Mouse (Mus musculus) neural tube, embryonic 12.5 days (tissue): ENCODE data around the gene Tmcc3. TPM values are rescaled to one million over a fixed set of nuclear protein-coding genes. Genes with fewer than 3 reads are reported as not detected.

ENCODE experiments used
- ATAC-seq: fragments of 200-750 bp; cut with Nextera tagmentation; 2 replicates; pipeline ENCODE4 v1.8.0; 2017; ENCODE audit warnings: low read depth, mild to moderate bottlenecking, moderate TSS enrichment, moderate library complexity; ENCODE audit not compliant: low FRiP score
- H3K27ac ChIP-seq: fragments of 300-500 bp; sonication (generic); 2 replicates; pipeline ENCODE4 v1.5.1; 2016
- H3K27me3 ChIP-seq: fragments of 300-500 bp; sonication (generic); replicated peaks from 2 replicates; pipeline ENCODE4 v1.6.1; 2016; ENCODE audit warnings: mild to moderate bottlenecking
- H3K36me3 ChIP-seq: fragments of 300-500 bp; sonication (generic); 2 replicates; pipeline ENCODE4 v1.6.1; 2016; ENCODE audit warnings: mild to moderate bottlenecking
- H3K4me1 ChIP-seq: fragments of 300-500 bp; sonication (generic); 2 replicates; pipeline ENCODE4 v1.6.1; 2016
- H3K4me2 ChIP-seq: fragments of 300-500 bp; sonication (generic); replicated peaks from 2 replicates; pipeline ENCODE4 v1.6.1; 2016; ENCODE audit warnings: mild to moderate bottlenecking
- H3K4me3 ChIP-seq: fragments of 300-500 bp; sonication (generic); 2 replicates; pipeline ENCODE4 v1.5.1; 2016
- H3K9ac ChIP-seq: fragments of 300-500 bp; sonication (generic); 2 replicates; pipeline ENCODE4 v1.6.1; 2016; ENCODE audit warnings: mild to moderate bottlenecking
- H3K9me3 ChIP-seq: fragments of 300-500 bp; sonication (generic); 2 replicates; pipeline ENCODE4 v1.6.1; 2016; ENCODE audit warnings: mild to moderate bottlenecking
- WGBS: fragments of 180-500 bp; shearing (Covaris S2); methylation state at CpG from one replicate; pipeline ENCODE4 v1.1.7; 2016; 5-methylcytosine and 5-hydroxymethylcytosine counted together
- polyA plus RNA-seq: library from polyadenylated mRNA; unstranded; fragments of >200 nt; fragmentation: Nextera tagmentation; extraction: Ambion mirVana; gene quantifications from 2 replicates; pipeline ENCODE4 v1.2.1, GENCODE M21; 2016

Gene Tmcc3
- polyA plus RNA-seq, 1 experiment from 2014 or later, result 7.6 TPM

DNA sequence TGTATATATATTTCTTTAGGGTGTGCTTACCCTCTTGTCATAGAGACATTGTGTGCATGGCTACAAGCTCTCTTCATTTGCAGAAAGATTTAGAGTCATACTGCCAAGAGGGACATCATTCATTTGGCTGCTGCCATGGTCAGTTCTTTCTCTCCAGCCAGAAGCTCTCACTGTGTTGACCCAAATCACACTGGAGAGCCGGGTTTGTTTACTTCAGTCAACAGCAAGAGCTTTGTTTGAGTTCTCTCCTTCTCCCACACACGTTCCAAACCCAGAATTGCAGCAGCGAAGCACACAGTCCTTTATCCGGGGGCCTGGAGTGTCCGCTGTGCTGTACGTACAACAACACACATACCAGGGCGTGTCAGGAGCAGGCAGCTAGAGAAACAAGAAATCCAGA lies 154.6 kb downstream of the Tmcc3 start:
- no peak overlapping the region for H3K9ac ChIP-seq
- no peaks in the 10 kb centered on the region for H3K27me3 ChIP-seq
- H3K27ac ChIP-seq, result no peak overlapping the region
- ATAC-seq, result no peak
- no peaks in the 10 kb centered on the region for H3K9me3 ChIP-seq
- 73% methylated on average over 7 of the region's 7 CpGs for WGBS
- no peaks in the 10 kb centered on the region for H3K36me3 ChIP-seq
- H3K4me1 ChIP-seq, result no peaks in the 10 kb centered on the region
- no peak overlapping the region for H3K4me2 ChIP-seq
- no peak overlapping the region for H3K4me3 ChIP-seq

DNA sequence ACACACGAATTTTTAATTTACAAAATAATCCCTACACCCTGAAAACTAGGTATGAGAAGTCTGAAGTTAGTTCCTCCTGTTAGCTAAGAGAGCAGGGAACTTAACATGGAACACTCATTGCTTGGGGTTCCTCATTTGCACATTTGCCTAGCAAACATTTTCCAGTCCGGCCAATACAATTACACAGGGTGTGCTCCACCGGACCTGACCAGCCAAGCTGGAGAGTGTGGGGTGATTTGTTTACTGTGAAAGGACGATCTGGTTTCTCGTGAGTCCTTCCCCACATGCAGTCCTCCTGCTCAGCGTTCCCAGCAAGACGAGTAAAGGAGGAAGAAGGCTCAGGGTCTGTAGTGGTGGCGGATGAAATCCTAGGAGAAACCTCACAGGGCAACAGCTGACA lies 159.7 kb downstream of the Tmcc3 start:
- Histone ChIP-seq H3K36me3 (no peaks in the 10 kb centered on the region), H3K27me3 (no peaks in the 10 kb centered on the region), H3K4me3 (no peak overlapping the region), H3K4me1 (peaks cover 10% of the 10 kb centered on the region), H3K27ac (no peak overlapping the region), H3K4me2 (no peak overlapping the region), H3K9me3 (no peaks in the 10 kb centered on the region), H3K9ac (no peak overlapping the region)
- WGBS, result 77% methylated on average over 8 of the region's 8 CpGs
- no peak for ATAC-seq

DNA sequence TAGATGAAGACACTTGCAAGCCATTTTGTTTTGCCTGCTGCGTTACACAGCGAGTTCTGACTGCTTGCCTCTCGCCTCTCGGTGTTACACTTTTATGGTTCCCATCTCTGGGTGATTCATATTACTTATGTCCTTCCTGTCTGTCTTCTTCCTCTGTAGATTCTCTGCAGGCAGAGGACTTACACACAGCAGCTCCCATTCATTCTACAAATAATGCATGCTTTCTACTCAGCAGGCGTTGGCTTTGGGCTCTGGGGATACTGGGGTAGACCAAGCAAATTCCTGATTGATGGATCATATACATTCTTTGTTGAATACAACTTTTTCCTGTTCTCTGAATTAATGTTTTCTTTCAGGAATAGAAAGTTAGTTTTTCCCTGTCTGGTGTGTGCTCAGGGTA lies 161.8 kb downstream of the Tmcc3 start:
- H3K4me3 ChIP-seq, result no peak overlapping the region
- no peak overlapping the region for H3K4me2 ChIP-seq
- no peaks in the 10 kb centered on the region for H3K9me3 ChIP-seq
- no peak overlapping the region for H3K9ac ChIP-seq
- 43% methylated on average over 5 of the region's 5 CpGs for WGBS
- no peak for ATAC-seq
- no peaks in the 10 kb centered on the region for H3K36me3 ChIP-seq
- no peak overlapping the region for H3K27ac ChIP-seq
- H3K4me1 ChIP-seq, result peaks cover 10% of the 10 kb centered on the region
- no peaks in the 10 kb centered on the region for H3K27me3 ChIP-seq

DNA sequence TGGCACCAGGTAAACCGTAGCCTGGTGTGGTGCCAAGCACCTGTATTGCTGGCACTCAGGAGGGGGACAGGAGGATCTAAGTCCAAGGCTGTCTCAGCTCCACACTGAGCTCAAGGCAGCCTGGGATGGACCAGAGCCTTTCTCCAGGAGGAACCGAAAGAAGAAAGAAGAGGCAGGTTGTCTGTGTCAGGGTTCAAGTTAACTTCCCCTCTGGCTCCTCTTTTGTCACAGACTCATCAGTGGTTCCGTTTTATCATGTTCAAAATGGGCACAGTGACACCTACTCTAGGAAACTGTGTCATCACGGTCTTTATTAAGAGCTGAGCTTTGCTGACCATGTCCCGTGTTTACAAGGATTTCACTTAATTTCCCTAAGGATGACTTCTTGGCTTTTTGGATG lies 162.4 kb downstream of the Tmcc3 start:
- H3K4me3 ChIP-seq, result no peak overlapping the region
- no peaks in the 10 kb centered on the region for H3K27me3 ChIP-seq
- ATAC-seq, result no peak
- no peak overlapping the region for H3K4me2 ChIP-seq
- H3K36me3 ChIP-seq, result no peaks in the 10 kb centered on the region
- no peaks in the 10 kb centered on the region for H3K9me3 ChIP-seq
- no peak overlapping the region for H3K27ac ChIP-seq
- H3K9ac ChIP-seq, result no peak overlapping the region
- H3K4me1 ChIP-seq, result peaks cover 10% of the 10 kb centered on the region
- 94% methylated on average over 5 of the region's 5 CpGs for WGBS

DNA sequence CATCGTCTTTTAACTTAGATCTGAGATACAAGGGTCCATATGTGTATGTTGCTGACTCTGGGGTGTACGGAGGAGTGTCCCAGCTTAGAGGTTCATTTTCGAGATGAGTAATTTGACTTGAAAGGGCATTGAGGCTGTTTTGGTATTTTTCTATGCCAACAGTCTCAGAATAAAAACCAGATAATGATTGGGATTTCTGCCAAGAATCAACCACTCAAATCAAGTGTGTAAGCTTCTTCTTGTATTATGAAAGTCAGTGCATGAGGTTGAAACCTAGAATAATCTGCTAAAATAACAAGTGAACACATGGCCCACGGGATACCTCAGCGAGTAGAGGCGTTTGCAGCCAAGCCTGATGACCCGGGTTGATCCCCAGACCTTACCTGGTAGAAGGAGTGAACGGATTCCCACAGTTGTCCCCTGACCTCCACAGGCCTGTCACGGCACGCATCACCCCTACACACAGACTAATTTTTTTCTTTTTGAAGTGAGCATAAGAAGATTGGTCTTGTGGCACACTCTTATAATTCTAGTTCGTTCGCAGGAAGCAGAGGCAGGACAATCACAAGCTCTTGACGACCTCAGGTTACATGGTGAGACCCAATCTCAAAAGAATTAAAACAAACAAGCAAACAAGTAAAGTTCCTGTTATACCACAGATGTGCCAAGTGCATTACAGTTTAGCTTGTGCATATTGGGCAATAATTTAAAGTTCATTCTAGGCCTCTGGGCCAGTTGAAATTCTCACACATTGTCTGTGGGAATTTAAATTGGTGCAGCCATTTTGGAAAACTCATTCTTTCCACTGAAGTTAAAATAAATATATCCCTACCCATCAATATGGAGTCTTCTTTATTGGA lies 165.8 kb downstream of the Tmcc3 start:
- H3K9me3 ChIP-seq, result 0 out of 2 replicates have a peak, but pooled peaks cover 4% of the 10 kb centered on the region
- H3K4me3 ChIP-seq, result no peak overlapping the region
- no peak overlapping the region for H3K27ac ChIP-seq
- WGBS, result 91% methylated on average over 13 of the region's 13 CpGs
- no peaks in the 10 kb centered on the region; the same call in 1 of the 2 replicates for H3K36me3 ChIP-seq
- no peak overlapping the region for H3K4me2 ChIP-seq
- no peak overlapping the region for H3K9ac ChIP-seq
- peaks cover 10% of the 10 kb centered on the region for H3K4me1 ChIP-seq
- H3K27me3 ChIP-seq, result no peaks in the 10 kb centered on the region
- no peak for ATAC-seq

DNA sequence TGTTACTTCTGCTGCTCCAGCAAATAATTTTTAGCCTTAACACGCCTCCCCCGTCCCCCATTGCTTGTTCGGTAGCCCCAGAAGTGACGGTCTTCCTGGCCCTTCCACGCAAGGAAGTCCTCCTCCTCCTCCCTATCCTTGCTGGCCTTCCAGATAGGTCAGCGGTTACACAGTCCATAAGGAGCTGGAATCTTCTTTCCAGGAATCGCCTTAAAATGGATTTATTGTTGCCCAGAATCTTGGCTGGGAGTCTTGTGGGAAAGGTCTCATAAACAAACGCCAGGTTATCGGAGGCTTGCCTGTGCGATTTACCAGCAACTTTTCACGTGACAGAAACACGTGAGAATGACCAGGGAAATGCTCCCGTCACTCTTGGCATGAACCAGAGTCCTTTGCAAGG lies 167.9 kb downstream of the Tmcc3 start:
- Histone ChIP-seq H3K4me1 (no peaks in the 10 kb centered on the region), H3K36me3 (no peaks in the 10 kb centered on the region; the same call in 1 of the 2 replicates), H3K4me3 (no peak overlapping the region), H3K27me3 (no peaks in the 10 kb centered on the region), H3K4me2 (no peak overlapping the region), H3K9ac (no peak overlapping the region), H3K27ac (no peak overlapping the region), H3K9me3 (0 out of 2 replicates have a peak, but pooled peaks cover 4% of the 10 kb centered on the region)
- WGBS, result 88% methylated on average over 13 of the region's 13 CpGs
- ATAC-seq, result no peak

DNA sequence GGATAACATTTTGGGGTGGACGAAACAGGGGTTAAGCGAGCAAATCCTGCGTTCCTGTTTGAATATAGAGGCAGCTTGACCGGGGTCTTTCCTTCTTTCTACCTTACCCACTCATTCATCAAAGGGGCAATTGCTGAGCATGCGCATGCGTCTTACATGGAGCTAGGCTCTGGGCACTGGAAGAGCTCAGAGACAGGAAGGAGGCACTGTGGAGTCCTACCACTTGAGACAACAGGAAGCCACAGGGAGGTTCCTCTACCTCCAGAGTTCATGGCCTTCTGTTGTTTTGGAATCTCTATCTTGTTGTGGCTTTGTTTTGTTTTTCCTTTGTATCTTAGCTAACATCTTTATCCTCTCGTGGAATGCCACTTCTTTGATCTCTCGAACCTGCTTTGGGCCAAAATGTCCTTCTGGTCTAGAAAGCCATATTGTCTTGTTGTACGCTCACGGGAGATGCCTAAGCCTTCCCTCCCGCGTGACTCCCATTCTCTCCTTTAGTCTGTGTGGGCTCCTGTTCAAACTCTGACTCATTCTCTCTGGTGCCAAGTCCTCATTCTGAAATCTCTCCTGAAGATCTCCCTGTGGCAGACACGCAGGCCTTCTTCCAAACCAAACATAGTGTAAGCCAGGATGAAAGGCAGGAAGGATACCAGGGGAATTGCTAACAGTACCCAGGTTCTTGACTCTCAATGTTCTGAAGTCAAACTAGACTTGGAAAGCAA lies 168.8 kb downstream of the Tmcc3 start:
- no peak for ATAC-seq
- Histone ChIP-seq H3K36me3 (no peaks in the 10 kb centered on the region; the same call in 1 of the 2 replicates), H3K9ac (no peak overlapping the region), H3K4me2 (no peak overlapping the region), H3K27ac (no peak overlapping the region), H3K9me3 (0 out of 2 replicates have a peak, but pooled peaks cover 4% of the 10 kb centered on the region), H3K4me3 (no peak overlapping the region), H3K4me1 (no peaks in the 10 kb centered on the region), H3K27me3 (no peaks in the 10 kb centered on the region)
- WGBS, result 91% methylated on average over 13 of the region's 13 CpGs

DNA sequence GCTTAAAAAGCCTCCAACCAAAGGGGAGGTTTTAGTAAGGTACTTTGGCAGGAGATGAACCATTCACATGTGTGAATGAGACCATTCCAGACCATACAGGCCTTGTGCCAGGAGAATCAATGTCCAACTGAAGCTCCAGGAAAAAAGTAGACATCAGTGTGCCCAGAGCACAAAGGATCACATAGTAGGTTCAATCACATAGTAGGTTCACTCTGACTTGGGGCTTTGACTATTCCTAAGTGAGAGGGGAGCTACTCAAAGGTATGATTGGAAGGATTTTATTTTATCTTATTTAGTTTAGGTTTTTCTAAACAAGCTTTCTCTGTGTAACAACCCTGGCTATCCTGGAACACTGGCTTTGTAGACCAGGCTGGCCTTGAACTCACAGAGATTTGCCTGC lies 169.9 kb downstream of the Tmcc3 start:
- no peak overlapping the region for H3K4me3 ChIP-seq
- no peak overlapping the region for H3K27ac ChIP-seq
- no peaks in the 10 kb centered on the region; the same call in 1 of the 2 replicates for H3K36me3 ChIP-seq
- H3K27me3 ChIP-seq, result no peaks in the 10 kb centered on the region
- no peak overlapping the region for H3K4me2 ChIP-seq
- H3K4me1 ChIP-seq, result no peaks in the 10 kb centered on the region
- ATAC-seq, result no peak
- H3K9me3 ChIP-seq, result 0 out of 2 replicates have a peak, but pooled peaks cover 4% of the 10 kb centered on the region
- no peak overlapping the region for H3K9ac ChIP-seq

DNA sequence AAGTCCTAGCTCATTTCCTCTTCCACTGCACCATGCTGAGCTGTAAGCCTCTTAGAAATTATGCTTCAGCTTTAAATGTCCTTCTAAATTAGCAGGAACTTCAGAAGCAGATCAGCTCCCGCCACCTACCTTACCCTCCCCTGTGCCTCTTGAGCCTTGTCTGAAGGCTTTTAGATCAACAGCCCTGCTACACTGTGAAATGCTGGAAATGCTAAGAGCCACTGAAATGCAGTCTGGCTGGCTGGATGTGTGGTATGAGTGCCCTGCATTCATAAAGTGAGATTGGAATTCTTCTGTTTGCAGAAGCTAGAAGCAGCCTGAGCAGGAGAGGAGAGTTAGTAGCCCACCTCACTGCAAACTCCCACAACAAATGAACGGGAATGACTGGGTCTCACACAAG lies 174.4 kb downstream of the Tmcc3 start:
- Histone ChIP-seq H3K4me2 (no peak overlapping the region), H3K4me3 (no peak overlapping the region), H3K9me3 (0 out of 2 replicates have a peak, but pooled peaks cover 4% of the 10 kb centered on the region), H3K9ac (no peak overlapping the region), H3K27ac (no peak overlapping the region), H3K36me3 (no peaks in the 10 kb centered on the region; the same call in 1 of the 2 replicates), H3K4me1 (no peaks in the 10 kb centered on the region), H3K27me3 (no peaks in the 10 kb centered on the region)
- no peak for ATAC-seq
- 86% methylated on average over 2 of the region's 2 CpGs for WGBS

DNA sequence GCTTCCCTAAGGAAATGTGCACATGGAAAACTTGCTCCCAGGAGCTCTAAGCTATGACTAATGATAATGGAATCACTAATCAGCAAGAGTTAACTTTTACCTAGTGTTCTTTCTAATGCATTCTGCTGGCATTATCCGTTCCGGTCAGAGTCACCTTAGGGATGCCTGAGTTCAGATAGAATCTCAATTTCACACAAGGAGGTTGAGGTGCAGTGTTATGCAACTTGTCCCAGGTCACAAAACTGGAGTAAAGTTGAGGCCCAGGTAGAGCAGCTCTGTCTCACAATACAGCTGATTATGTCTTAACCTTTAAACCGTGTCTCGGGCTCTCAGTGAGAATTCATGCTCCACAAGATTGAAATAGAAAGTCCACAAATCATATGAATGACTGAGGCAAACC lies 177.8 kb downstream of the Tmcc3 start:
- 86% methylated on average over 4 of the region's 4 CpGs for whole genome bisulfite sequencing
- Histone ChIP-seq H3K4me1 (peaks cover 5% of the 10 kb centered on the region), H3K4me2 (no peak overlapping the region), H3K36me3 (no peaks in the 10 kb centered on the region), H3K4me3 (no peak overlapping the region), H3K27me3 (no peaks in the 10 kb centered on the region), H3K9ac (no peak overlapping the region), H3K27ac (no peak overlapping the region), H3K9me3 (no peaks in the 10 kb centered on the region)
- ATAC-seq, result no peak

DNA sequence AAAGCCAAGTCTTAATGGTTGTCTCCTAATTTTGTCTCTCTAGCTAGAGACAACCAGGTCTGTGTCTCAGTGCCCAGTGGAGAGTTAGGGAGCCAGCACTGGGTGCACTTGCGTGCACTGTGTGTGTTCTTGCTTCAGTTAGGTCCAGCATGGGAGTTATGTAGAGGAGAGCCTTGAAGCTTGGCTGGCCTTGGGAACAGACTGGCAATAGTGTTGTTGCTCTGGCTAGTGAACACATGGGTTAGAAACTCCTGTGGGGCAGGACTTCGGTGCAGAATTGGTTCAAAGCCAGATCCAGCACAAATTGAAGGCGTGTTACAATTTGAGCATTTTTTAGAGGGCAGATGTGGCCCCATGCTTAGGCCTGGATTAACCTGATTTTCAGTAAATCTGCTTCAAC lies 179.3 kb downstream of the Tmcc3 start:
- H3K27ac ChIP-seq, result no peak overlapping the region
- H3K9ac ChIP-seq, result no peak overlapping the region
- peaks cover 12% of the 10 kb centered on the region for H3K4me1 ChIP-seq
- no peaks in the 10 kb centered on the region for H3K27me3 ChIP-seq
- no peak for ATAC-seq
- no peak overlapping the region for H3K4me2 ChIP-seq
- no peaks in the 10 kb centered on the region for H3K36me3 ChIP-seq
- H3K9me3 ChIP-seq, result no peaks in the 10 kb centered on the region
- no peak overlapping the region for H3K4me3 ChIP-seq
- WGBS, result 88% methylated on average over 3 of the region's 3 CpGs

DNA sequence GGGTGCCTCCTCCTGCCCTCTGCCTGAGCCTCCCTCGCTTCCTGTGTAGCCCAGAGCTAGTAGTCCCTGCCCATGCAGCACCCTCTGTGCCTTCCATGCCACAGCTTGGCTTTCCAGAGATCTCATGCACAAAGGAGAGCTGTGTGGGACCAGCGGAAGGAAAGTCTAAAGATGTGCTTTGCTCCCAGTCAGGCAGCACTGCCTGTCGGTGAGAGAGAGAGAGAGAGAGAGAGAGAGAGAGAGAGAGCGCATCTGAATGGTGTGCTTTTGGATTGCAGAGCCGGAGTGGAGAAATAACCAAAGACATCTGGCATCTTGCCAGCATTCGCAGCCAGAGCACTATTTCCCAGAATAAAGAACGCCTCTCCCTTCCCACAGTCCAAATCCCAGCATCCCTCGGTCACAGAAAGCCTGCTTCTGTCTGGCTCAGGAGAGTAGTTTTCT lies 182.7 kb downstream of the Tmcc3 start:
- peaks cover 12% of the 10 kb centered on the region for H3K4me1 ChIP-seq
- ATAC-seq, result peak; percentile 77
- H3K4me2 ChIP-seq, result 0 out of 2 replicates have a peak overlapping the region, but pooled peaks have one; percentile 14
- no peak overlapping the region for H3K4me3 ChIP-seq
- H3K36me3 ChIP-seq, result no peaks in the 10 kb centered on the region
- H3K9me3 ChIP-seq, result no peaks in the 10 kb centered on the region
- H3K27me3 ChIP-seq, result no peaks in the 10 kb centered on the region
- no peak overlapping the region for H3K9ac ChIP-seq
- WGBS, result 39% methylated on average over 8 of the region's 8 CpGs
- H3K27ac ChIP-seq, result no peak overlapping the region; the same call in 1 of the 2 replicates
